Mouse (Mus musculus): ENCODE results near the gene 9130409I23Rik.
A peak's percentile ranks its signal among the peaks of the same experiment; 100 is the strongest.

The 9130409I23Rik gene

GRCm38 (mm10) chr1:181050937-181051336 is at the start of gene 9130409I23Rik:
Gene 9130409I23Rik, plus strand, starts transcription at chr1:181051237.
- no peak for DNase-seq

- no peak for DNase-seq
Observed at GRCm38 (mm10) chr1:181001621-181002020, 49.4 kb upstream of the 9130409I23Rik start.

- no peak for DNase-seq
Observed at GRCm38 (mm10) chr1:181003790-181004189, 47.2 kb upstream of the 9130409I23Rik start.

GRCm38 (mm10) chr1:181005331-181005730 is 45.7 kb upstream of the 9130409I23Rik start:
- DNase-seq: no peak

GRCm38 (mm10) chr1:181007831-181008230 is 43.2 kb upstream of the 9130409I23Rik start:
- no peak for DNase-seq

- DNase-seq: peak; percentile 34 to 61
Observed at GRCm38 (mm10) chr1:181008266-181008665, 42.8 kb upstream of the 9130409I23Rik start.

GRCm38 (mm10) chr1:181009011-181009590 is 41.9 kb upstream of the 9130409I23Rik start:
- no peak for DNase-seq

- DNase-seq: peak; percentile 49 to 66
Observed at GRCm38 (mm10) chr1:181009754-181010153, 41.3 kb upstream of the 9130409I23Rik start.

- no peak for DNase-seq
Observed at GRCm38 (mm10) chr1:181010171-181010932, 40.7 kb upstream of the 9130409I23Rik start.

GRCm38 (mm10) chr1:181011601-181012000 is 39.4 kb upstream of the 9130409I23Rik start:
- no peak for DNase-seq

- no peak for DNase-seq
Observed at GRCm38 (mm10) chr1:181012416-181012815, 38.6 kb upstream of the 9130409I23Rik start.

GRCm38 (mm10) chr1:181013446-181013845 is 37.6 kb upstream of the 9130409I23Rik start:
- DNase-seq: no peak

- DNase-seq: peak; percentile 50 to 73
Observed at GRCm38 (mm10) chr1:181014731-181015500, 36.1 kb upstream of the 9130409I23Rik start.

- DNase-seq: peak; percentile 77 to 78
Observed at GRCm38 (mm10) chr1:181015558-181015957, 35.5 kb upstream of the 9130409I23Rik start.

GRCm38 (mm10) chr1:181016045-181016444 is 35.0 kb upstream of the 9130409I23Rik start:
- DNase-seq: no peak

GRCm38 (mm10) chr1:181016532-181017131 is 34.4 kb upstream of the 9130409I23Rik start:
- DNase-seq: peak; percentile 85 to 90

- DNase-seq: peak; percentile 88 to 89
Observed at GRCm38 (mm10) chr1:181017212-181017711, 33.8 kb upstream of the 9130409I23Rik start.

GRCm38 (mm10) chr1:181017890-181018420 is 33.1 kb upstream of the 9130409I23Rik start:
- no peak for DNase-seq

GRCm38 (mm10) chr1:181020756-181021487 is 30.1 kb upstream of the 9130409I23Rik start, which contains the start of gene Ephx1:
Gene Ephx1, minus strand, starts transcription at chr1:181020904.
- no peak for DNase-seq

- no peak for DNase-seq
Observed at GRCm38 (mm10) chr1:181021488-181021865, 29.6 kb upstream of the 9130409I23Rik start.

GRCm38 (mm10) chr1:181022265-181022664 is 28.8 kb upstream of the 9130409I23Rik start:
- DNase-seq: peak; percentile 40 to 77
